Mouse (Mus musculus): ENCODE measurements at regions not wholly inside any gene's neighbourhood (a gene's known extent, or its start where the extent isn't known, plus 50 kb on each side); places are given as distances from the start of the nearest gene placed in this dataset.

GRCm38 (mm10) chr13:111932464-111932863 lies 123.7 kb upstream of the Map3k1 start:
- TF ChIP-seq CTCF (IDR thresholded peaks at IDR 0.05; ENCODE audit: low read depth, low read length), result no peak
- no peak for TF ChIP-seq EP300 (IDR thresholded peaks at IDR 0.05; ENCODE audit: insufficient read depth, low read depth, low read length)
- no peak for TF ChIP-seq POLR2A (IDR thresholded peaks at IDR 0.05; ENCODE audit: insufficient read depth, low read length)

Measured in ES-Bruce4 (cell line).